Mouse (Mus musculus) MEL (cell line): Measurements from ENCODE around the gene Borcs5. TPM values are rescaled to one million over a fixed set of nuclear protein-coding genes. Genes with fewer than 3 reads are reported as not detected.

Experiments
- DNase-seq: peaks from one replicate; pipeline ENCODE4 v3.0.0; 2011; ENCODE audit warnings: low read depth, low spot score
- H3K27ac ChIP-seq: 2 replicates; pipeline ENCODE4 v1.5.1; 2012; ENCODE audit warnings: low read depth, mild to moderate bottlenecking, control low read depth, low read length, moderate library complexity; ENCODE audit not compliant: control insufficient read depth
- H3K27me3 ChIP-seq, 2 experiments: fragments of 150-350 bp in 1 of 2; sonication (generic) in 1 of 2; 2 replicates each; pipeline ENCODE4 v1.6.1; 2012; ENCODE audit warnings: low read length in 2 of 2, mild to moderate bottlenecking in 2 of 2, improper control_type of control experiment in 1 of 2, moderate library complexity in 1 of 2; ENCODE audit not compliant: insufficient read depth in 2 of 2, control insufficient read depth in 1 of 2
- H3K36me3 ChIP-seq, 2 experiments: 2 replicates each; pipeline ENCODE4 v1.6.1; 2012 to 2014; ENCODE audit warnings: low read length in 2 of 2, improper control_type of control experiment in 1 of 2, inconsistent platforms in 1 of 2, mild to moderate bottlenecking in 1 of 2; ENCODE audit not compliant: insufficient read depth in 2 of 2, control insufficient read depth in 1 of 2
- H3K4me1 ChIP-seq, 2 experiments: fragments of 150-350 bp in 1 of 2; sonication (generic) in 1 of 2; 2 replicates each; pipeline ENCODE4 v1.6.1; 2012; ENCODE audit warnings: low read length in 2 of 2, improper control_type of control experiment in 1 of 2, mild to moderate bottlenecking in 1 of 2; ENCODE audit not compliant: insufficient read depth in 2 of 2, control insufficient read depth in 1 of 2
- H3K4me3 ChIP-seq, 2 experiments: fragments of 150-350 bp in 1 of 2; sonication (generic) in 1 of 2; 2 replicates each; pipeline ENCODE4 v1.5.1; 2012; ENCODE audit warnings: low read depth in 2 of 2, low read length in 2 of 2, mild to moderate bottlenecking in 2 of 2, moderate library complexity in 2 of 2, control low read depth in 1 of 2, improper control_type of control experiment in 1 of 2; ENCODE audit not compliant: control insufficient read depth in 1 of 2, insufficient read depth in 1 of 2
- H3K79me2 ChIP-seq: 2 replicates; pipeline ENCODE4 v1.6.1; 2012; ENCODE audit warnings: mild to moderate bottlenecking, low read length, moderate library complexity; ENCODE audit not compliant: control insufficient read depth, poor library complexity, insufficient read depth
- H3K9ac ChIP-seq: 2 replicates; pipeline ENCODE4 v1.6.1; 2012; ENCODE audit warnings: low read depth, mild to moderate bottlenecking, control low read depth, low read length, moderate library complexity; ENCODE audit not compliant: control insufficient read depth, poor library complexity, severe bottlenecking
- H3K9me3 ChIP-seq: fragments of 150-350 bp; sonication (generic); replicated peaks from 2 replicates; pipeline ENCODE4 v1.6.1; 2012; ENCODE audit warnings: mild to moderate bottlenecking, low read length, improper control_type of control experiment, moderate library complexity; ENCODE audit not compliant: insufficient read depth
- BHLHE40 ChIP-seq: IDR thresholded peaks from 2 replicates; pipeline ENCODE4 v1.6.1; 2012; ENCODE audit warnings: low read depth, mild to moderate bottlenecking, inconsistent platforms, low read length, improper control_type of control experiment, borderline replicate concordance
- CHD1 ChIP-seq: IDR thresholded peaks from 2 replicates; pipeline ENCODE4 v1.6.1; 2012; ENCODE audit warnings: low read depth, mild to moderate bottlenecking, inconsistent platforms, low read length, improper control_type of control experiment
- CTCF ChIP-seq, 3 experiments: IDR thresholded peaks in 2 of 3; conservative IDR thresholded peaks in 1 of 3; 2 replicates each; pipeline ENCODE4 v1.5.1; 2011 to 2012; ENCODE audit warnings: low read length in 3 of 3, low read depth in 2 of 3, mild to moderate bottlenecking in 2 of 3, improper control_type of control experiment in 1 of 3, inconsistent platforms in 1 of 3, mixed read lengths in 1 of 3, moderate library complexity in 1 of 3; ENCODE audit not compliant: control insufficient read depth in 1 of 3, insufficient read depth in 1 of 3, poor library complexity in 1 of 3, severe bottlenecking in 1 of 3
- ELF1 ChIP-seq: IDR thresholded peaks from 2 replicates; pipeline ENCODE4 v1.6.1; 2014; ENCODE audit warnings: low read depth, mild to moderate bottlenecking, inconsistent platforms, low read length, improper control_type of control experiment, moderate library complexity
- EP300 ChIP-seq, 2 experiments: IDR thresholded peaks; 2 replicates each; pipeline ENCODE4 v1.6.1; 2011; ENCODE audit warnings: improper control_type of control experiment in 2 of 2, low read length in 2 of 2, low read depth in 1 of 2, mild to moderate bottlenecking in 1 of 2
- ETS1 ChIP-seq: IDR thresholded peaks from 2 replicates; pipeline ENCODE4 v1.6.1; 2012; ENCODE audit warnings: low read depth, mild to moderate bottlenecking, inconsistent platforms, low read length, improper control_type of control experiment, moderate library complexity
- GABPA ChIP-seq: IDR thresholded peaks from 2 replicates; pipeline ENCODE4 v1.6.1; 2012; ENCODE audit warnings: low read depth, mild to moderate bottlenecking, inconsistent platforms, low read length, improper control_type of control experiment, moderate library complexity
- HCFC1 ChIP-seq: IDR thresholded peaks from 2 replicates; pipeline ENCODE4 v1.6.1; 2012; ENCODE audit warnings: low read depth, mild to moderate bottlenecking, inconsistent platforms, low read length, improper control_type of control experiment, moderate library complexity
- JUND ChIP-seq: IDR thresholded peaks from 2 replicates; pipeline ENCODE4 v1.6.1; 2011; ENCODE audit warnings: low read depth, mild to moderate bottlenecking, improper control_type of control experiment, low read length
- MAFK ChIP-seq: IDR thresholded peaks from 2 replicates; pipeline ENCODE4 v1.6.1; 2011; ENCODE audit warnings: low read depth, mild to moderate bottlenecking, low read length, improper control_type of control experiment, borderline replicate concordance
- MAX ChIP-seq: IDR thresholded peaks from 2 replicates; pipeline ENCODE4 v1.6.1; 2011; ENCODE audit warnings: low read length, improper control_type of control experiment
- MAZ ChIP-seq: IDR thresholded peaks from 2 replicates; pipeline ENCODE4 v1.6.1; 2012; ENCODE audit warnings: low read depth, mild to moderate bottlenecking, inconsistent platforms, low read length, improper control_type of control experiment
- MEF2A ChIP-seq: IDR thresholded peaks from 2 replicates; pipeline ENCODE4 v1.6.1; 2014; ENCODE audit warnings: low read depth, mild to moderate bottlenecking, inconsistent platforms, low read length, improper control_type of control experiment; ENCODE audit not compliant: poor library complexity, insufficient replicate concordance, severe bottlenecking; ENCODE audit errors: extremely low read depth
- MXI1 ChIP-seq: IDR thresholded peaks from 2 replicates; pipeline ENCODE4 v1.6.1; 2011; ENCODE audit warnings: mild to moderate bottlenecking, low read depth, low read length, improper control_type of control experiment
- MYB ChIP-seq: IDR thresholded peaks from 2 replicates; pipeline ENCODE4 v1.6.1; 2011; ENCODE audit warnings: mild to moderate bottlenecking, low read depth, low read length, improper control_type of control experiment
- NELFE ChIP-seq: IDR thresholded peaks from 2 replicates; pipeline ENCODE4 v1.6.1; 2011; ENCODE audit warnings: low read depth, low read length, improper control_type of control experiment
- NRF1 ChIP-seq: IDR thresholded peaks from 2 replicates; pipeline ENCODE4 v1.6.1; 2014; ENCODE audit warnings: low read depth, mild to moderate bottlenecking, inconsistent platforms, low read length, improper control_type of control experiment, moderate library complexity; ENCODE audit not compliant: poor library complexity, insufficient read depth, severe bottlenecking
- POLR2A ChIP-seq, 2 experiments: IDR thresholded peaks; 2 replicates each; pipeline ENCODE4 v1.6.1; 2011 to 2012; ENCODE audit warnings: low read length in 2 of 2, mild to moderate bottlenecking in 2 of 2, control low read depth in 1 of 2, improper control_type of control experiment in 1 of 2, low read depth in 1 of 2, moderate library complexity in 1 of 2; ENCODE audit not compliant: control insufficient read depth in 1 of 2, insufficient read depth in 1 of 2, poor library complexity in 1 of 2
- POLR2AphosphoS2 ChIP-seq: IDR thresholded peaks from 2 replicates; pipeline ENCODE4 v1.6.1; 2011; ENCODE audit warnings: low read length, improper control_type of control experiment
- RCOR1 ChIP-seq: IDR thresholded peaks from 2 replicates; pipeline ENCODE4 v1.6.1; 2012; ENCODE audit warnings: low read depth, mild to moderate bottlenecking, inconsistent platforms, low read length, improper control_type of control experiment
- SIN3A ChIP-seq: IDR thresholded peaks from 2 replicates; pipeline ENCODE4 v1.6.1; 2012; ENCODE audit warnings: low read length, improper control_type of control experiment, inconsistent platforms
- SMC3 ChIP-seq: IDR thresholded peaks from 2 replicates; pipeline ENCODE4 v1.6.1; 2011; ENCODE audit warnings: low read depth, low read length, improper control_type of control experiment
- TBP ChIP-seq: IDR thresholded peaks from 2 replicates; pipeline ENCODE4 v1.8.0; 2011; ENCODE audit warnings: low read depth, low read length, improper control_type of control experiment
- UBTF ChIP-seq: IDR thresholded peaks from 2 replicates; pipeline ENCODE4 v1.6.1; 2012; ENCODE audit warnings: low read depth, mild to moderate bottlenecking, inconsistent platforms, low read length, improper control_type of control experiment, moderate library complexity, borderline replicate concordance; ENCODE audit not compliant: insufficient read depth
- USF2 ChIP-seq, 2 experiments: IDR thresholded peaks; 2 replicates each; pipeline ENCODE4 v1.6.1; 2011 to 2012; ENCODE audit warnings: improper control_type of control experiment in 2 of 2, low read length in 2 of 2, borderline replicate concordance in 1 of 2, inconsistent platforms in 1 of 2, low read depth in 1 of 2, mild to moderate bottlenecking in 1 of 2; ENCODE audit not compliant: insufficient read depth in 1 of 2
- ZC3H11A ChIP-seq: IDR thresholded peaks from 2 replicates; pipeline ENCODE4 v1.6.1; 2012; ENCODE audit warnings: low read depth, mild to moderate bottlenecking, inconsistent platforms, low read length, improper control_type of control experiment
- ZKSCAN1 ChIP-seq: IDR thresholded peaks from 2 replicates; pipeline ENCODE4 v1.6.1; 2012; ENCODE audit warnings: low read depth, mild to moderate bottlenecking, inconsistent platforms, low read length, improper control_type of control experiment, moderate library complexity
- ZNF384 ChIP-seq: IDR thresholded peaks from 2 replicates; pipeline ENCODE4 v1.6.1; 2012; ENCODE audit warnings: low read depth, mild to moderate bottlenecking, inconsistent platforms, low read length, improper control_type of control experiment
- polyA plus RNA-seq, 2 experiments: library from polyadenylated mRNA; stranded (reverse) in 1 of 2; unstranded in 1 of 2; fragments of >175 nt in 1 of 2; fragments of >200 nt in 1 of 2; gene quantifications; 2 replicates each; pipeline versions ENCODE4 v1.2.1 to v1.2.4; 2012; ENCODE audit warnings: low replicate concordance in 2 of 2, low read depth in 1 of 2; ENCODE audit not compliant: insufficient read length in 2 of 2, insufficient read depth in 1 of 2, missing spikeins in 1 of 2
- total RNA-seq: library from RNA; depleted of rRNA; stranded (reverse); fragments of 300-350 nt; gene quantifications from 2 replicates; pipeline ENCODE4 v1.2.3, GENCODE M21; 2012; rRNA removed

The Borcs5 gene
- total RNA-seq: 7.7 and 8.7 TPM in 2 replicates
- 10 to 100 TPM in 1 of 2 experiments, not detected in 1; 13.0 TPM for polyA plus RNA-seq

GRCm38 (mm10) chr6:134639210-134639609 is at the start of gene Borcs5:
Gene Borcs5, plus strand, starts transcription at chr6:134639510.
- H3K9ac ChIP-seq: peak within 1 kb of the TSS; percentile 66
- H3K9me3 ChIP-seq: no peaks in the 10 kb centered on the region
- no peak for DNase-seq
- H3K4me3 ChIP-seq: peak within 1 kb of the TSS; percentile 27 to 30; a peak in 3 of 4 replicates
- H3K79me2 ChIP-seq: peaks cover 6% of the 10 kb centered on the region; the same call in 1 of the 2 replicates
- no peaks in the 10 kb centered on the region for H3K27me3 ChIP-seq
- H3K36me3 ChIP-seq: peaks cover 0 to 7% of the 10 kb centered on the region in 2 experiments; a peak in 2 of 4 replicates
- peak within 1 kb of the TSS; percentile 73 for H3K27ac ChIP-seq
- TF ChIP-seq MEF2A (no peak), RCOR1 (no peak), MXI1 (no peak), JUND (no peak), BHLHE40 (no peak), POLR2A (IDR thresholded peaks at IDR 0.05; ENCODE audit: control insufficient read depth in 1 of 2, insufficient read depth in 1 of 2, low read depth in 1 of 2, low read length in 2 of 2, poor library complexity in 1 of 2) (no peak), UBTF (no peak), EP300 (IDR thresholded peaks at IDR 0.05; ENCODE audit: low read depth in 1 of 2, low read length in 2 of 2) (no peak), ETS1 (no peak), GABPA (no peak), CTCF (IDR thresholded peaks at IDR 0.05 in 2 of 3, conservative IDR thresholded peaks at IDR 0.05 in 1 of 3; ENCODE audit: control insufficient read depth in 1 of 3, insufficient read depth in 1 of 3, low read depth in 2 of 3, low read length in 3 of 3, poor library complexity in 1 of 3, severe bottlenecking in 1 of 3) (no peak), HCFC1 (no peak), MYB (no peak), USF2 (IDR thresholded peaks at IDR 0.05; ENCODE audit: borderline replicate concordance in 1 of 2, insufficient read depth in 1 of 2, low read depth in 1 of 2, low read length in 2 of 2) (no peak), MAX (no peak), ZKSCAN1 (no peak), ZNF384 (no peak), ELF1 (no peak), SIN3A (no peak), SMC3 (no peak)
- peaks cover 2 to 13% of the 10 kb centered on the region in 2 experiments; a peak in 2 of 4 replicates for H3K4me1 ChIP-seq

GRCm38 (mm10) chr6:134591614-134592013 is 47.7 kb upstream of the Borcs5 start:
- Histone ChIP-seq H3K9ac (no peak overlapping the region), H3K9me3 (no peaks in the 10 kb centered on the region), H3K36me3 (no peaks in the 10 kb centered on the region), H3K27me3 (peaks cover 4 to 10% of the 10 kb centered on the region in 2 experiments; a peak in 3 of 4 replicates), H3K27ac (no peak overlapping the region), H3K4me3 (no peak overlapping the region), H3K79me2 (no peaks in the 10 kb centered on the region), H3K4me1 (no peaks in the 10 kb centered on the region)
- TF ChIP-seq NELFE (no peak), ETS1 (no peak), MAFK (no peak), CTCF (IDR thresholded peaks at IDR 0.05 in 2 of 3, conservative IDR thresholded peaks at IDR 0.05 in 1 of 3; ENCODE audit: control insufficient read depth in 1 of 3, insufficient read depth in 1 of 3, low read depth in 2 of 3, low read length in 3 of 3, poor library complexity in 1 of 3, severe bottlenecking in 1 of 3) (no peak), TBP (no peak), HCFC1 (no peak), MXI1 (no peak), CHD1 (no peak), ZNF384 (no peak), EP300 (IDR thresholded peaks at IDR 0.05; ENCODE audit: low read depth in 1 of 2, low read length in 2 of 2) (no peak), NRF1 (no peak), ZC3H11A (no peak), MAZ (no peak), SMC3 (no peak), RCOR1 (no peak), ELF1 (no peak), POLR2AphosphoS2 (no peak)
- peak; percentile 10 for DNase-seq
